ENCODE assay signal across 19 mouse cellular contexts in genomic region chr12:44908028-44908702, GRCm38 (mm10).
A peak's percentile ranks its signal among the peaks of the same experiment; 100 is the strongest.
DNase-seq lines count a peak whose midpoint lies in the region; ATAC-seq and TF ChIP-seq lines count a peak whose summit lies in the region.
"Had no signal": no experiment of that assay in that cellular context is flagged by ENCODE, and none has a peak within 500 bp of the region (broad histone marks: within the 10 kb centered on the region; RNA-seq: fewer than 3 reads in every experiment).

No protein-coding gene starts in this region.

- no peak for TF ChIP-seq CTCF in forebrain, postnatal 0 days (IDR thresholded peaks at IDR 0.05; ENCODE audit: low read depth)

- H3K27me3 ChIP-seq in forebrain, postnatal 0 days (ENCODE audit: insufficient read depth, low read length) = no peaks in the 10 kb centered on the region
- no peaks in the 10 kb centered on the region for H3K27me3 ChIP-seq in forebrain, embryonic 10.5 days (ENCODE audit: poor library complexity, severe bottlenecking)
- H3K27me3 ChIP-seq: embryonic facial prominence, embryonic 15.5 days; forebrain, embryonic 12.5 days; heart, embryonic 13.5 days; liver, embryonic 15.5 days; megakaryocyte, embryonic 14.5 days; midbrain, embryonic 15.5 days had no signal

- DNase-seq in forebrain, postnatal 0 days = no peak
- no peak for DNase-seq in forebrain, embryonic 10.5 days (ENCODE audit: extremely low spot score, low spot score)
- DNase-seq in kidney, adult 9 months = peak; percentile 8
- no peak for DNase-seq in kidney, postnatal 36 days
- no peak for DNase-seq in retina, postnatal 1 day
- DNase-seq: adrenal gland, postnatal 10 days; cerebellum, adult 11-12 months; right cerebral cortex, adult 18-20 months; thymus, postnatal 36 days had no signal

- 73% methylated on average over 3 of the region's 3 CpGs for WGBS in forebrain, postnatal 0 days
- WGBS in forebrain, embryonic 10.5 days = 82% methylated on average over 3 of the region's 3 CpGs

- H3K9me3 ChIP-seq in forebrain, postnatal 0 days (ENCODE audit: low read length) = no peaks in the 10 kb centered on the region
- no peaks in the 10 kb centered on the region for H3K9me3 ChIP-seq in forebrain, embryonic 10.5 days
- H3K9me3 ChIP-seq: embryonic facial prominence, embryonic 15.5 days; forebrain, embryonic 12.5 days; heart, embryonic 13.5 days; liver, embryonic 15.5 days; megakaryocyte, embryonic 14.5 days; midbrain, embryonic 15.5 days had no signal

- no peak overlapping the region for H3K4me2 ChIP-seq in forebrain, postnatal 0 days (ENCODE audit: low read depth)
- H3K4me2 ChIP-seq: embryonic facial prominence, embryonic 15.5 days; forebrain, embryonic 12.5 days; heart, embryonic 13.5 days; hindbrain, embryonic 14.5 days; liver, embryonic 15.5 days; midbrain, embryonic 15.5 days had no signal

- H3K36me3 ChIP-seq in forebrain, postnatal 0 days (ENCODE audit: insufficient read depth) = no peaks in the 10 kb centered on the region
- no peaks in the 10 kb centered on the region for H3K36me3 ChIP-seq in forebrain, embryonic 10.5 days (replicated peaks)
- H3K36me3 ChIP-seq: embryonic facial prominence, embryonic 15.5 days; forebrain, embryonic 12.5 days; heart, embryonic 13.5 days; liver, embryonic 15.5 days; midbrain, embryonic 15.5 days had no signal

- no peak overlapping the region for H3K27ac ChIP-seq in forebrain, postnatal 0 days (ENCODE audit: low read depth, low read length)
- no peak overlapping the region for H3K27ac ChIP-seq in forebrain, embryonic 10.5 days
- H3K27ac ChIP-seq: embryonic facial prominence, embryonic 15.5 days; forebrain, embryonic 12.5 days; heart, embryonic 13.5 days; hindbrain, embryonic 14.5 days; liver, embryonic 15.5 days; midbrain, embryonic 15.5 days had no signal

- H3K4me3 ChIP-seq in forebrain, postnatal 0 days (ENCODE audit: low read depth, low read length) = no peak overlapping the region
- no peak overlapping the region for H3K4me3 ChIP-seq in forebrain, embryonic 10.5 days
- H3K4me3 ChIP-seq: embryonic facial prominence, embryonic 15.5 days; forebrain, embryonic 12.5 days; heart, embryonic 13.5 days; liver, embryonic 15.5 days; megakaryocyte, embryonic 14.5 days; midbrain, embryonic 15.5 days had no signal

- no peaks in the 10 kb centered on the region for H3K4me1 ChIP-seq in forebrain, postnatal 0 days (ENCODE audit: insufficient read depth)
- H3K4me1 ChIP-seq in forebrain, embryonic 10.5 days = no peaks in the 10 kb centered on the region
- H3K4me1 ChIP-seq: forebrain, embryonic 12.5 days; liver, embryonic 15.5 days; midbrain, embryonic 15.5 days had no signal

- peak; percentile 55; the same call in 1 of the 2 replicates for ATAC-seq in forebrain, postnatal 0 days
- ATAC-seq in granulocyte monocyte progenitor cell, adult 5-6 weeks (replicated peaks; ENCODE audit: poor library complexity, severe bottlenecking) = peak; percentile 91
- ATAC-seq in megakaryocyte progenitor cell, adult 5-6 weeks (replicated peaks; ENCODE audit: poor library complexity) = peak; percentile 90
- ATAC-seq: intestine, embryonic 16.5 days; midbrain, embryonic 15.5 days had no signal

- H3K9ac ChIP-seq in forebrain, postnatal 0 days = no peak overlapping the region
- H3K9ac ChIP-seq: embryonic facial prominence, embryonic 15.5 days; forebrain, embryonic 12.5 days; heart, embryonic 13.5 days; hindbrain, embryonic 14.5 days; liver, embryonic 15.5 days; midbrain, embryonic 15.5 days had no signal
